Comparison of ENCODE assay signal across 9 mouse cellular contexts in genomic region chr13:52060418-52060870, GRCm38 (mm10).
DNase-seq lines count a peak whose midpoint lies in the region; ATAC-seq and TF ChIP-seq lines count a peak whose summit lies in the region.
"Had no signal": no experiment of that assay in that cellular context is flagged by ENCODE, and none has a peak within 500 bp of the region (broad histone marks: within the 10 kb centered on the region; RNA-seq: fewer than 3 reads in every experiment).

No protein-coding gene starts in this region.

- H3K9ac ChIP-seq in liver, postnatal 0 days (replicated peaks) = no peak overlapping the region

- no peaks in the 10 kb centered on the region for H3K27me3 ChIP-seq in liver, postnatal 0 days (ENCODE audit: insufficient read depth, low read length)

- DNase-seq in gastrocnemius, adult 2 months = peak; percentile 35
- no peak for DNase-seq in gastrocnemius, postnatal 25 days
- peak; percentile 39 for DNase-seq in hindlimb bud, embryonic 11.5 days (ENCODE audit: extremely low spot score, low read depth, low spot score)
- DNase-seq in kidney, postnatal 36 days = peak; percentile 90 to 95
- DNase-seq in liver, postnatal 0 days = peak; percentile 61
- no peak for DNase-seq in gastrocnemius, postnatal 4 days (ENCODE audit: low spot score in 2 of 2)
- DNase-seq in urinary bladder, postnatal 25 days (ENCODE audit: low spot score) = no peak
- DNase-seq in right cerebral cortex, postnatal 10 days (ENCODE audit: low spot score in 2 of 2) = no peak
- DNase-seq: heart, adult 18-20 months had no signal

- intact Hi-C loops in gastrocnemius, adult 2 months (cut with DNase I) = no loop called here

- peaks cover 26% of the 10 kb centered on the region for H3K4me1 ChIP-seq in liver, postnatal 0 days (ENCODE audit: insufficient read depth)

- TF ChIP-seq CTCF in gastrocnemius, adult 2 months (IDR thresholded peaks at IDR 0.05) = no peak
- TF ChIP-seq CTCF in liver, postnatal 0 days (IDR thresholded peaks at IDR 0.05; ENCODE audit: low read depth) = no peak

- WGBS in liver, postnatal 0 days (ENCODE audit: insufficient replicate concordance) = 43% methylated on average over 10 of the region's 10 CpGs

- ATAC-seq in liver, postnatal 0 days = peak; percentile 72

- no peak overlapping the region for H3K4me2 ChIP-seq in liver, postnatal 0 days (ENCODE audit: low read depth, low read length)

- no peaks in the 10 kb centered on the region for H3K9me3 ChIP-seq in liver, postnatal 0 days (ENCODE audit: low read length)

- peak overlapping the region; percentile 3; the same call in 1 of the 2 replicates for H3K27ac ChIP-seq in gastrocnemius, adult 2 months
- peak overlapping the region; percentile 44; the same call in 1 of the 2 replicates for H3K27ac ChIP-seq in liver, postnatal 0 days (ENCODE audit: low read depth)

- peak; percentile 59; the same call in 1 of the 2 replicates for TF ChIP-seq EP300 in liver, postnatal 0 days (IDR thresholded peaks at IDR 0.05; ENCODE audit: low read depth)

- H3K36me3 ChIP-seq in liver, postnatal 0 days (replicated peaks; ENCODE audit: insufficient read depth, low read length) = no peaks in the 10 kb centered on the region

- H3K4me3 ChIP-seq in gastrocnemius, adult 2 months = peak overlapping the region; percentile 45
- H3K4me3 ChIP-seq in liver, postnatal 0 days (ENCODE audit: low read depth, low read length) = no peak overlapping the region

Comparison
In these comparisons a context has a peak if more than half of its experiments do, and no peak if none do; other contexts are left out.
1. DNase-seq: peak in gastrocnemius, adult 2 months (single experiment), hindlimb bud, embryonic 11.5 days (single experiment), kidney, postnatal 36 days (2 of 2) and liver, postnatal 0 days (single experiment); none in gastrocnemius, postnatal 25 days (single experiment), gastrocnemius, postnatal 4 days (0 of 2), urinary bladder, postnatal 25 days (single experiment) and right cerebral cortex, postnatal 10 days (0 of 2).